Mouse (Mus musculus) forebrain, embryonic 15.5 days (tissue): ENCODE measurements around the gene Pcbp2. TPM values are rescaled to one million over a fixed set of nuclear protein-coding genes. Genes with fewer than 3 reads are reported as not detected.

ENCODE experiments used
- ATAC-seq: fragments of 200-750 bp; cut with Nextera tagmentation; replicated peaks from 2 replicates; pipeline ENCODE4 v1.8.0; 2017; ENCODE audit warnings: mild to moderate bottlenecking, moderate TSS enrichment, moderate library complexity
- H3K27ac ChIP-seq: fragments of 300-500 bp; sonication (generic); replicated peaks from 2 replicates; pipeline ENCODE4 v1.5.1; 2015; ENCODE audit warnings: mild to moderate bottlenecking, inconsistent platforms
- H3K27me3 ChIP-seq: fragments of 300-500 bp; sonication (generic); 2 replicates; pipeline ENCODE4 v1.6.1; 2015; ENCODE audit warnings: inconsistent platforms
- H3K36me3 ChIP-seq: fragments of 300-500 bp; sonication (generic); 2 replicates; pipeline ENCODE4 v1.6.1; 2015; ENCODE audit warnings: mild to moderate bottlenecking, inconsistent platforms
- H3K4me1 ChIP-seq: fragments of 300-500 bp; sonication (generic); 2 replicates; pipeline ENCODE4 v1.6.1; 2015; ENCODE audit warnings: inconsistent platforms
- H3K4me2 ChIP-seq: fragments of 300-500 bp; sonication (generic); replicated peaks from 2 replicates; pipeline ENCODE4 v1.6.1; 2015; ENCODE audit warnings: mild to moderate bottlenecking, inconsistent platforms
- H3K4me3 ChIP-seq: fragments of 300-500 bp; sonication (generic); 2 replicates; pipeline ENCODE4 v1.5.1; 2015; ENCODE audit warnings: mild to moderate bottlenecking, inconsistent platforms
- H3K9ac ChIP-seq: fragments of 300-500 bp; sonication (generic); replicated peaks from 2 replicates; pipeline ENCODE4 v1.6.1; 2015; ENCODE audit warnings: mild to moderate bottlenecking, inconsistent platforms
- H3K9me3 ChIP-seq: fragments of 300-500 bp; sonication (generic); 2 replicates; pipeline ENCODE4 v1.6.1; 2016; ENCODE audit warnings: inconsistent platforms
- WGBS: fragments of 180-500 bp; shearing (Covaris S2); methylation state at CpG from one replicate; pipeline ENCODE4 v1.1.7; 2015; ENCODE audit warnings: mixed read lengths; 5-methylcytosine and 5-hydroxymethylcytosine counted together
- polyA plus RNA-seq: library from polyadenylated mRNA; unstranded; fragments of >200 nt; fragmentation: Nextera tagmentation; extraction: Ambion mirVana; gene quantifications from 2 replicates; pipeline ENCODE4 v1.2.1, GENCODE M21; 2015

The Pcbp2 gene
- polyA plus RNA-seq, 1 experiment from 2014 or later, result 155 TPM

- peak overlapping the region; percentile 85 for H3K4me2 ChIP-seq
- H3K4me3 ChIP-seq, result peak overlapping the region; percentile 76
- peak overlapping the region; percentile 100 for H3K27ac ChIP-seq
- ATAC-seq, result no peak
- WGBS, result 19% methylated on average over 9 of the region's 9 CpGs
- peak overlapping the region; percentile 88 for H3K9ac ChIP-seq
- peaks cover 35% of the 10 kb centered on the region for H3K4me1 ChIP-seq
- H3K27me3 ChIP-seq, result no peaks in the 10 kb centered on the region
- peaks cover 24% of the 10 kb centered on the region for H3K36me3 ChIP-seq
- H3K9me3 ChIP-seq, result no peaks in the 10 kb centered on the region
Measured at GRCm38 (mm10) chr15:102518859-102519201, 48.5 kb downstream of the Pcbp2 start.

- peaks cover 30% of the 10 kb centered on the region for H3K4me1 ChIP-seq
- H3K9ac ChIP-seq, result peak overlapping the region; percentile 88
- peak overlapping the region; percentile 85 for H3K4me2 ChIP-seq
- ATAC-seq, result no peak
- peak overlapping the region; percentile 100 for H3K27ac ChIP-seq
- H3K4me3 ChIP-seq, result peak overlapping the region; percentile 76
- WGBS, result 69% methylated on average over 17 of the region's 17 CpGs
- no peaks in the 10 kb centered on the region for H3K27me3 ChIP-seq
- H3K9me3 ChIP-seq, result no peaks in the 10 kb centered on the region
- peaks cover 30% of the 10 kb centered on the region for H3K36me3 ChIP-seq
Measured at GRCm38 (mm10) chr15:102519211-102520141, 49.1 kb downstream of the Pcbp2 start.

GRCm38 (mm10) chr15:102520416-102520815 lies 50.1 kb downstream of the Pcbp2 start:
- 89% methylated on average over 4 of the region's 4 CpGs for WGBS
- no peak overlapping the region for H3K4me2 ChIP-seq
- no peak overlapping the region for H3K27ac ChIP-seq

GRCm38 (mm10) chr15:102521480-102521879 lies 51.1 kb downstream of the Pcbp2 start:
- Histone ChIP-seq H3K4me3 (no peak overlapping the region), H3K4me1 (peaks cover 12% of the 10 kb centered on the region), H3K4me2 (no peak overlapping the region), H3K9ac (no peak overlapping the region), H3K36me3 (peaks cover 30% of the 10 kb centered on the region), H3K27ac (no peak overlapping the region), H3K9me3 (no peaks in the 10 kb centered on the region), H3K27me3 (no peaks in the 10 kb centered on the region)
- no peak for ATAC-seq
- 80% methylated on average over 4 of the region's 4 CpGs for WGBS

More at GRCm38 (mm10) chr15:102520416-102520815, 50.1 kb downstream of the Pcbp2 start:
- H3K4me1 ChIP-seq, result peaks cover 21% of the 10 kb centered on the region
- no peaks in the 10 kb centered on the region for H3K27me3 ChIP-seq
- peaks cover 30% of the 10 kb centered on the region for H3K36me3 ChIP-seq
- no peaks in the 10 kb centered on the region for H3K9me3 ChIP-seq
- no peak overlapping the region for H3K4me3 ChIP-seq
- H3K9ac ChIP-seq, result no peak overlapping the region
- no peak for ATAC-seq

- H3K4me3 ChIP-seq, result no peak within 1 kb of the TSS
- 5% methylated on average over 3 of the region's 3 CpGs for WGBS
- peak; percentile 34 for ATAC-seq
- H3K27ac ChIP-seq, result 0 out of 2 replicates have a peak within 1 kb of the TSS, but pooled peaks have one; percentile 29
- peaks cover 2% of the 10 kb centered on the region; the same call in 1 of the 2 replicates for H3K4me1 ChIP-seq
- H3K9me3 ChIP-seq, result no peaks in the 10 kb centered on the region
- no peaks in the 10 kb centered on the region for H3K27me3 ChIP-seq
- peaks cover 59% of the 10 kb centered on the region for H3K36me3 ChIP-seq
- no peak within 1 kb of the TSS for H3K4me2 ChIP-seq
- no peak within 1 kb of the TSS for H3K9ac ChIP-seq
Measured at GRCm38 (mm10) chr15:102524892-102525485, 54.6 kb downstream of the Pcbp2 start, which contains the start of gene Npff. Npff (minus strand) TSS chr15:102524942.

- no peaks in the 10 kb centered on the region for H3K4me1 ChIP-seq
- H3K4me2 ChIP-seq, result no peak overlapping the region
- no peaks in the 10 kb centered on the region for H3K27me3 ChIP-seq
- WGBS, result 81% methylated on average over 6 of the region's 6 CpGs
- ATAC-seq, result no peak
- H3K9me3 ChIP-seq, result no peaks in the 10 kb centered on the region
- no peak overlapping the region for H3K9ac ChIP-seq
- H3K27ac ChIP-seq, result no peak overlapping the region
- peaks cover 64% of the 10 kb centered on the region for H3K36me3 ChIP-seq
- no peak overlapping the region for H3K4me3 ChIP-seq
Measured at GRCm38 (mm10) chr15:102526111-102527002, 56.0 kb downstream of the Pcbp2 start.

GRCm38 (mm10) chr15:102527936-102528335 lies 57.6 kb downstream of the Pcbp2 start:
- H3K9me3 ChIP-seq, result no peaks in the 10 kb centered on the region
- H3K4me3 ChIP-seq, result no peak overlapping the region
- WGBS, result 82% methylated on average over 3 of the region's 3 CpGs
- H3K36me3 ChIP-seq, result peaks cover 60% of the 10 kb centered on the region
- H3K4me1 ChIP-seq, result no peaks in the 10 kb centered on the region
- no peaks in the 10 kb centered on the region for H3K27me3 ChIP-seq
- H3K9ac ChIP-seq, result no peak overlapping the region
- no peak overlapping the region for H3K27ac ChIP-seq
- no peak overlapping the region for H3K4me2 ChIP-seq
- no peak for ATAC-seq

- Histone ChIP-seq H3K36me3 (peaks cover 65% of the 10 kb centered on the region), H3K27ac (no peak overlapping the region), H3K9me3 (no peaks in the 10 kb centered on the region), H3K27me3 (no peaks in the 10 kb centered on the region), H3K4me1 (no peaks in the 10 kb centered on the region), H3K9ac (no peak overlapping the region), H3K4me3 (no peak overlapping the region), H3K4me2 (no peak overlapping the region)
- WGBS, result 95% methylated on average over 1 of the region's 1 CpGs
- ATAC-seq, result no peak
Measured at GRCm38 (mm10) chr15:102528396-102528795, 58.1 kb downstream of the Pcbp2 start.

GRCm38 (mm10) chr15:102530566-102530965 lies 60.2 kb downstream of the Pcbp2 start:
- ATAC-seq, result no peak
- Histone ChIP-seq H3K4me1 (no peaks in the 10 kb centered on the region), H3K4me3 (no peak overlapping the region), H3K9ac (no peak overlapping the region), H3K27me3 (no peaks in the 10 kb centered on the region), H3K9me3 (no peaks in the 10 kb centered on the region), H3K4me2 (no peak overlapping the region), H3K36me3 (peaks cover 67% of the 10 kb centered on the region), H3K27ac (no peak overlapping the region)
- 86% methylated on average over 4 of the region's 4 CpGs for WGBS

GRCm38 (mm10) chr15:102531586-102531985 lies 61.2 kb downstream of the Pcbp2 start:
- no peak for ATAC-seq
- WGBS, result 94% methylated on average over 4 of the region's 4 CpGs
- Histone ChIP-seq H3K4me3 (no peak overlapping the region), H3K27ac (peak overlapping the region; percentile 61; the same call in 1 of the 2 replicates), H3K9ac (no peak overlapping the region), H3K4me1 (no peaks in the 10 kb centered on the region), H3K9me3 (no peaks in the 10 kb centered on the region), H3K4me2 (no peak overlapping the region), H3K36me3 (peaks cover 77% of the 10 kb centered on the region), H3K27me3 (no peaks in the 10 kb centered on the region)

- H3K27ac ChIP-seq, result peak overlapping the region; percentile 61
- no peaks in the 10 kb centered on the region for H3K27me3 ChIP-seq
- no peak overlapping the region for H3K4me2 ChIP-seq
- no peaks in the 10 kb centered on the region for H3K4me1 ChIP-seq
- peaks cover 81% of the 10 kb centered on the region for H3K36me3 ChIP-seq
- no peak overlapping the region for H3K9ac ChIP-seq
- H3K4me3 ChIP-seq, result no peak overlapping the region
- no peak for ATAC-seq
- H3K9me3 ChIP-seq, result no peaks in the 10 kb centered on the region
- 74% methylated on average over 3 of the region's 3 CpGs for WGBS
Measured at GRCm38 (mm10) chr15:102532106-102532900, 62.0 kb downstream of the Pcbp2 start.
